Mouse (Mus musculus) spleen, adult 12 weeks (tissue): Measurements from ENCODE around the gene Polr2h.
A peak's percentile ranks its signal among the peaks of the same experiment; 100 is the strongest.
"Not testable (repeated sequence)": the region's sequence is repeated elsewhere in the genome, so short reads cannot be mapped to it uniquely, and the experiment has no call there.

ENCODE experiments used
- DNase-seq: peaks from one replicate; pipeline ENCODE4 v3.0.0; 2022; ENCODE audit warnings: low spot score

The Polr2h gene

DNA sequence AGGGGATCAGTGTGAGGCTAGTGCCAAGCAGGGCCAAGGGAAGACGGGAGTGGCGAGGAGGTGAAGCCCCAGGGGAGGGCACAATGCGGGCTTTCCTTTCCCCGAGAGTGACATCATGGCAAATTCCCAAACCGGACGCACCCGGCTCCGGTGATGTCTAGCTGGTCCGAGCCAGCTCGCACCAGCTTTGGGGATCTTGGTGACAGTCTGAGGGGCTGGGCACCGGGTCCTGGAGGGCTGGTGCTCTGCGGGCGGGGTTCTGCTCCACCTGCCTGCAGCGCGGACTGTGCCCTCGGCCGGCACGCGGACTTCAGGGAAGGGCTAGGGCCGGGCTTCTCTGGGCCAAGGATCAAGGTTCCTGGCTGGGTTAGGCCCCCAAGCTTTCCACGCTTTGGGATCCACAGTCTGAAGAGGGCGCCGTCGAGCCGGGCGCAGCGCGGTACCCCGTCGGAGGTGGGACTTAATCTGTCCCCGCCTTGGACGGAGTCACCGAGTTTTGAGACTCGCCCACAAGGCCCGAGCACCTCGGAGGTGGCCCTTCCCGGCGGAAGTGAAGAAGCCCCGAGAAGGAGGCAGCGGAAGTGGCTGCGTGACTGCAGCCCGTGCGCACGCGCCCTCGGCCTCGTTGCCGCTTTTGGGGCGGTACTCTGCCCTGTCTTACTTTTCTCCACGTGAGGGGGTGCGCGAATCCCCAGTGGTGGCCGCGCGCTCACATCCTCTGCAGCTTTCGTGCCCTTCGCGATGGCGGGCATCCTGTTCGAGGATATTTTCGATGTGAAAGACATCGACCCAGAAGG is at the start of gene Polr2h, which contains the start of gene Clcn2:
TSS of gene Polr2h (plus strand) at position 485 of the 797 bp plus-strand sequence.
TSS of gene Clcn2 (minus strand) at position 566 of the 797 bp plus-strand sequence.
- peak; percentile 93 for DNase-seq

DNA sequence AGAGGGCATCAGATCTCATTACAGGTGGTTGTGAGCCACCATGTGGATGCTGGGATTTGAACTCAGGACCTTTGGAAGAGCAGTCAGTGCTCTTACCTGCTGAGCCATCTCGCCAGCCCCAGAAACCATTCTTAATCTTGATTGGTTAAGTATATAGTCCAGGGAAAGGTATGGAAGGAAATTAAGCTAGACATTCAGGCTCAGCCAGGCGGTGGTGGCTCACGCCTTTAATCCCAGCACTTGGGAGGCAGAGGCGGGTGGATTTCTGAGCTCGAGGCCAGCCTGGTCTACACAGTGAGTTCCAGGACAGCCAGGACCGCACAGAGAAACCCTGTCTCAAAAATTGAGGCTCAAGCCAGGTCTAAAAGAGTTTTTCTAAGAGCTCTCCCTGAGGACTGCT is 49.5 kb upstream of the Polr2h start, which contains the start of gene Eif4g1:
TSS of gene Eif4g1 (plus strand) at position 301 of the 400 bp plus-strand sequence.
- not testable (repeated sequence) for DNase-seq

DNA sequence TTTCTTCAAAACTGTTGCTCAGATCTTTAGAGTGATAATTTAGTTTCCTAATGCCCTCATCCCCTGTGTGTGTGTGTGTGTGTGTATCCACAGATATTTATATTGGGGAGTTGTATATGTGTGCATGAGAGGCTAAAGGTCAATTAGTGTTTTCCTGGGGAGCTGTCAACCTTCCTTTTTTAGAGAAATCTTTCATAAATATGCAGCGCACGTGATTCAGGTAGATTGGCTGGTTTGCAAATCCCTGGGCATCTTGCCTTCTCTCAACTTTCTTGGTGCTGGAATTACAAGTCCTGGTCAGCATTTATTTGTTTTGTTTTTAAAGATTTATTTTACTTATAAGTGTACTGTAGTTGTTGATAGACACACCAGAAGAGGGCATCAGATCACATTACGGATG is 47.2 kb upstream of the Polr2h start:
- DNase-seq, result no peak

- no peak for DNase-seq
Observed at GRCm38 (mm10) chr16:20671886-20672285, 45.6 kb upstream of the Polr2h start.

DNA sequence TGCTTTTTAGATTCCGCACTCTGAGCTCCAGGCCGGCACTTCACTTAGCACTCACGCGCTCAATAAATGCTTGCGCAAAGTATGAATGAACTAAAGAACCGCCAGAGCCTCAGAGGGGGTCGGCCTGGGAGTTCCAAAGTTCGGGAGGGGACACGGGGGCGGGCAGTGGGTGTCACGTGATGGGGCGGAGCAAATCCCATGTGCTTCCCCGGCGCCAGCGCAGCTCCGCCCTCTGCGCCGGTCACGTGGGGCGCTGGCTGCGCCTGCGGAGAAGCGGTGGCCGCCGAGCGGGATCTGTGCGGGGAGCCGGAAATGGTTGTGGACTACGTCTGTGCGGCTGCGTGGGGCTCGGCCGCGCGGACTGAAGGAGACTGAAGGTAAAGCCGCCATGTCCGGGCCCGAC is 45.0 kb upstream of the Polr2h start:
- DNase-seq, result peak; percentile 89

DNA sequence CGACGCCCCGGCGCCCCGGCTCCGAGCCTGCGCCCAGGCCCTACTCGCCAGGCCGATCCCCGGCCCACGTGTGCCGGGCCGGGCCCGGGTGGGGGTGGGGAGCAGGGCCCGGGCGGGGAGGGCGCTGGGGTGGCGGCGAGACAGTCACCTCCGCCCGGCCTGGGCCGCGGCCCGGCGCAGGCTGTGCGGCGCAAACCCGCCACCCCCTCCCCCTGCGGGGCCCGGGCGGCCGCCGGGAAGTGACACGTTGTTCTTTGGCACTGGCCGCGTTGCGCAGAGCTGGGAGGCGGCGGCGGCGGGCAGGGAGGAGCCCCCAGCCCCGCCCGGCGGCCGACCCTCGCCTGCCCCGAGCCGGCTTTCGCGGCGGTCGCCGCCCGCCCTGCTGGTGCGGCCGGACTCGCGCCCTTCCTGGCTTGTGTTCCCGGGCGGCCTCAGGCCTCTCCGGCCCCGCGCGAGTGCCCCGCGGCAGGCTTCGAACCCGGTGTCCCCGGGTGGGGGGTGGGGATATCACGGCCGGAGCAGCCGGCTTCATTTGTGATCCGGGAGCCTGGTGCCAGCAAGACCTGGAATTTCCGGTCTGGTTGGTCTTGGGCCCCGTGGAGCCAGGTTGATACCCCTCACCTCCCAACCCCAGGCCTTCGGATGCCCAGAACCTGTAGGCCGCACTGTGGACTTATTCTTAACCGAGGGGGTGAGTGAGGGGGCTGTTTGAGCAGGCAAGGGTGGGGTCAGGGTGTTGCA is 44.3 kb upstream of the Polr2h start:
- DNase-seq, result no peak

DNA sequence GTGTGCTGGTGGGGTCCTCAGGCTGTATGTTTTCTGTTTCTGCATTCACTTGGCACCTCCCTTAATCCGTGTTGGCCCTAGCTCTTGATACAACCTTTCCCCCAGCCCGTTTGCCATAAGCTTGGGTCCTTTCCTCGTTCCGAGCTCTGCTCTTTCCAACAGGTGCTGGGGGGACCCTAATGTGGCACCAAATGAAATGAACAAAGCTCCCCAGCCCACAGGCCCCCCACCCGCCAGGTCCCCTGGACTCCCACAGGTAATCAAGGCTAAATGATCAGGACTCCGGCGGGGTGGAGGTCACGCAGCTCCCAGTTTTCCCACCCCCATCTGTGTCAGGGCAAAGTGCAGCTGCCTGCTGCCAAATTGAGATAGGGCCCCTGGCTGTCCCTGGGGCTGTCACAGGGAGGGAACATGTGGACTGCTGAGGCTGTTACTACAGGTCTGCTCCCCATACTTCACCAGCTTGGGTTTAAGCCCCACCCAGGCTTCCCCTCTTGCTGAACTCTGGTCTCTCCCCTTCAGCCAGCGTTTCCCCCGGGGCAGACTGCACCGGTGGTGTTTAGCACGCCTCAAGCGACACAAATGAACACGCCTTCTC is 43.7 kb upstream of the Polr2h start:
- peak; percentile 51 for DNase-seq

- DNase-seq, result no peak
Observed at GRCm38 (mm10) chr16:20675213-20675612, 42.3 kb upstream of the Polr2h start.

DNA sequence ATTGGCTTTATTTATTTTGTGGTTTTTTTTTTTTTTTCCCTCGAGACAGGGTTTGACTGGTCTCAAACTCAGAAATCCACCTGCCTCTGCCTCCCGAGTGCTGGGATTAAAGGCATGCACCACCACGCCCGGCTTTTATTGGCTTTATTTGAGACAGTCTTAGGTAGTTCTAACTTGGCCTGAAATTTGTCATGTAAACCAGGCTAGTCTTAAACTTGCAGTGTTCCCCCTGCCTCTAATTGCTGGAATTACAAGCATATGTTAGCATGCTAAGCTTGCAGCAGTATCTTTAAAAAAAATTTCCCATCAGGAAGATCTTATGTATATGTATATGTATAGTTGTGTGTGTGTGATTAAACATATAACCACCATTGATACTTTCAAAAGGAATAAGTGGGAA is 40.8 kb upstream of the Polr2h start:
- DNase-seq, result no peak

DNA sequence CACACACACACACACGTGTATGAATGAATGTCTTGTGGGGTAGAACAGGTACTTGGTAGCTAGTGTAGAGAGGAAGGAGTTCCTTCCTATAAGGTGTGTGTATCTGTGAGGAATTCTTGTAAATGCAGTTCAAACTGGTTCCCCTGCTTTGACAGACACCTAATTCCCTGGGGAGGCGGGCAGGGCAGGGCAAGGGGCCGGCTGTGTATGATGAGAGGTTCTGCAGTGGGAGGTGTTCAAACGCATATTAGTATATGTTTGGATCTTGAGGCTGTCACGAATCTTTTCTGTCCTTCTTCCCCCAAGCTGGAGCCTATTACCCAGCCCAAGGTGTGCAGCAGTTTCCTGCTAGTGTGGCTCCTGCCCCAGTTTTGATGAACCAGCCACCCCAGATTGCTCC is 40.1 kb upstream of the Polr2h start:
- DNase-seq, result no peak

DNA sequence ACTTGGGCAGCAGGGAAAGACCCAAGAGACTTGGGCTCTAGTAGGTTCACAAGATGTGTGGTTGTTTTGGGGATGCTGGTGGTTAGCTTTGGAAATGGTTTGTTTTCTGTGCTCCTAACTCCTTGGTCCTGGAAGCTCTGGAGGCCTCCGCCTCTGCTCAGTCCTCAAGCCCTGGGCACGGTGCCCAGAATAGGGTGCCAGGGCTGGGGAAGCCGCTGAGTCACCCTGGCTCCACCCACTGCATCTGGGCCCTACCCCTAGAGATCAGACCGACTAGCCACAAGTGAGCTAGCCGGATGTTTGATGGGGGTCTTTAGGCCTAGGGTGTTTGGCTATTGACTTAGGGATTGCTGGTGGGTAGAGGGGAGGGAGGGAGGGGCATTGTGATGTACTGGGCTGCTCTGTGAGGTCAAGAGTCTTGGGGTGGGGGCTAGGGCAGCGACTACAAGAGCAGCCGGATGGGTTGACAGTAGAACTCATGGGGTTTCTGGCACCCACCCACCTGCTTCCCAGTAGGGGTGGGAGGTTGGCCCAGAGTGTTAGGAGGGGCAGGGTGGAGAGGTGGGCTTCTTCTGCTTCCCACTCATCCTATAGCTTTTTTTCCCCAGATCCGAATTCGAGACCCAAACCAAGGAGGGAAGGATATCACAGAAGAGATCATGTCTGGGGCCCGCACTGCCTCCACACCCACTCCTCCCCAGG is 39.3 kb upstream of the Polr2h start:
- peak; percentile 84 for DNase-seq

GRCm38 (mm10) chr16:20690774-20691173 is 26.7 kb upstream of the Polr2h start:
- DNase-seq, result no peak

GRCm38 (mm10) chr16:20691617-20692016 is 25.8 kb upstream of the Polr2h start:
- no peak for DNase-seq

- no peak for DNase-seq
Observed at GRCm38 (mm10) chr16:20692241-20692965, 25.1 kb upstream of the Polr2h start.

DNA sequence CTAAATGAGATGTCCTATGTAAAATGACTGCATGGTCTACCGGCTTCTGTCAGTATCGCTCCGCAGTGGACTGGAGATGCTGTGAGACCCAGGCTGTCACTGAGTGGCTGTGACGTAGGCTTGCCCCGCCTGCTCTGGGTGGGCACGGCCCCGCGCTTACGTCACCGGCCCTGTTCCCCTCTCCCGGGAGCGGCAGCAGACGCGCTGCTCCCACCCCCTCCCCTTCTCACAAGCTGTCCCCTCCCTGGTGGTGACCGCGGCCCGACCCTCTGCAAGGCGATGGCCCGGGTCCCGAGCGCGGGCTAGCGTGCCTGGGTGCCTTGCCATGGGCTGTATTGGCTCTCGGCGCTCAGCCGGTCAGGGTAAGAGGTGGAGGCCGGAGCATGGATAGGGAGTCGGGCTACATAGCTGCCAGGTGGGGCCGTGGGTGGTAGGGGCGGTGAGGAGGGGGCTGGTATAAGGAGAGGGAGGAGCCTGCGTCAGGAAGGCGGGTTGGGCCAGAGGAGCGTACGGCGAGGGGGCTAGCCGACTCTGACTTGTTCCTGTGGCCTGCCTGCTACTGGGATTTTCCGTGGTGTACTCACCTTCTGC is 24.3 kb upstream of the Polr2h start, which contains the start of gene Fam131a:
TSS of gene Fam131a (plus strand) at position 131 of the 591 bp plus-strand sequence.
- no peak for DNase-seq

GRCm38 (mm10) chr16:20694781-20695180 is 22.7 kb upstream of the Polr2h start:
- no peak for DNase-seq

DNA sequence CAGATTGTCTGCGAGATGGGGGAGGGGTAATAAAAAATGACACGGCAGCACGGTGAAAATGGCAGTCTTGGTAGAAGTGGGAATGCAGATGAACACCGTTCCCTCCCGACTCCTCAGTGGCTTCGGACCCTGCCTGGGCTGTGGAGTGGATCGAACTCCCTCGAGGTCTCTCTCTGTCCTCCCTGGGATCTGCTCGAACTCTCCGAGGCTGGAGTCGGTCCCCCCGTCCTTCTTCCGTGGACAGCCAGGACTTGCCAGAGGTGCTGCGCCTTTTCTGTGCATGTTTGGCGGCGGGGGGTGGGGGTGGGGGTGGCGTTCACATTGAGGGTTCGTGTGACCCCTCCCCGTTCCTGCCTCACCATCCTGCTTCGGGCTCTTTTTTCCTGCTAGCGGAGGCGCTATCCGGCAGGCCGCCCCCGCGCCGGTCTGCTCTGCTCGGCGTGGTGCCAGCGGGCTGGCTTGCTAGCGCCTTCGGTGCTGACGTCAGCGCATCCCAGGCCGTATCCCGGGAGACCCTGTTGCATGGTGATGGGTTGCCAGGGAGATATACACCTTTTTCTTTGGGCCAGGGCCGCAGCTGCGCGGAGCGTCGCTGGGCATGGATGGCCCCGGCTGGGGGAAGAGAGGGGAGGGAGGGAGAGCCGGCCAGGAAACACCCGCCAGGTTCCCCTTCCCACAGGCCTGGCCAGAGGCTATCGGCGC is 21.7 kb upstream of the Polr2h start:
- DNase-seq, result no peak

DNA sequence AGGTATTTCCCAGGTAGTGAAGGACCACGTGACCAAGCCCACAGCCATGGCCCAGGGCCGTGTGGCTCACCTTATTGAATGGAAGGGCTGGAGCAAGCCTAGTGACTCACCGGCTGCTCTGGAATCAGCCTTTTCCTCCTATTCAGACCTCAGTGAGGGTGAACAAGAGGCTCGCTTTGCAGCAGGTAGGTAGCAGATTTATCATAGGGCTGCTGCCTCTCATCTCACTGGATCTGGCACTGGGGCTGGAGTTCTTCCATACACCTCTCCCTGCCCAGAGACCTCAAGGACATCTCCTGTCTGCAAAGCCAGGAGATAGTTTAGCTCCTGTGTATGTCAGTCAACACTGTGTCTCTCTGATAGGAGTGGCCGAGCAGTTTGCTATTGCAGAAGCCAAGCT is 18.2 kb upstream of the Polr2h start:
- DNase-seq, result no peak

GRCm38 (mm10) chr16:20700036-20700435 is 17.4 kb upstream of the Polr2h start:
- no peak for DNase-seq

DNA sequence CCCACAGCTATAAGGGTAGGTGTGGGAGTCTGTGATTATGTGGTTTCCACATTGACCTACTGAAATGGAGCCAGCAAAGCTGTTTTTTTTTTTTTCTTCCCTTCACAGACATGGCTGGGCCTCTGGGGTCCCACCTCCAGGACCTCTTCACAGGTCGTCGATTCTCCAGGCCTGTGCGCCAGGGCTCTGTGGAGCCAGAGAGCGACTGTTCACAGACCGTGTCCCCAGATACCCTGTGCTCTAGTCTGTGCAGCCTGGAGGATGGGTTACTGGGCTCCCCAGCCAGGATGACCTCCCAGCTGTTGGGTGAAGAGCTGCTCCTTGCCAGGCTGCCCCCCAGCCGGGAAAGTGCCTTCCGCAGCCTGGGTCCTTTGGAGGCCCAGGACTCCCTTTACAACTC is 16.1 kb upstream of the Polr2h start:
- no peak for DNase-seq
